Mouse (Mus musculus) natural killer cell, adult 2 months (primary cell): Measurements from ENCODE around the gene Acp5.

Experiments used
- DNase-seq, 2 experiments: peaks; one replicate each; pipeline ENCODE4 v3.0.0; 2022; ENCODE audit warnings: low spot score in 2 of 2

Acp5 gene

DNA sequence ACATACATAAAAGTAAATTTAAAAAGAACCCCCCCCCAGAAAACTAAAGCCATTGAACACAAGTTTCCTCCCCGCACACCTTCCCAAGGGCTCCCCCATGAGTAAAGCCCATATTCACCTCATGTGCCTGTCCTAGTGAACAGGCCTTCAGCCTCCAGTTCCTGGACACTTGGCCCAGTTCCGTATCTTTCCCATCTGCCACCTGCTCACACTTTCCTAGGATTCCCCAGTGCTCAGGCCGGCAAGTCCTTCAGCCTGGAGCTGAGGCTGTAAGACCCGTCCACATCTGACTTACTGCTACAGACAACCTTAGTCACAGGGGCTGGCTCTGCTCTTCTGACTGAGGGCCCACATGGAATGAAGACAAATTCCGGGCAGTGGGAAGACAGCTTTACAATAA is 4.2 kb upstream of the Acp5 start:
- no peak for DNase-seq

DNA sequence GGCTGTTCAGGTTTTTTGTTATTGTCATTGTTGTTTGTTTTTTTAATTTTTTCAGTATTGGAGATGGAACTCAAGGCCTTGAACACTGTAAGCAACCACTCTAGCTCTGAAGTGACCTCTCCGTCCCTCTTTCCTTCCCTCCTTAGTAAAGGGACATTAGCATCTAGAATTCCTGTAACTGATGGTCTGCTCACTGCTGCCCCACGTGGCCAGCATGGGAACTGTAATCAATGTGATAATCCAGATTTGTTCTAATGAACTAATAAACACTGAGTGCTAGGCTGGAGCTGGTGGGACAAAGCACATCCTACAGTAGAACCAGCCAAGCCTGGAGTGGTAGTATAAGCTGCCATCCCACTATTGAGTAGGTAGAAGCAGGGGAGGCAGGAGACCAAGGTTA is 3.0 kb upstream of the Acp5 start:
- no peak for DNase-seq

DNA sequence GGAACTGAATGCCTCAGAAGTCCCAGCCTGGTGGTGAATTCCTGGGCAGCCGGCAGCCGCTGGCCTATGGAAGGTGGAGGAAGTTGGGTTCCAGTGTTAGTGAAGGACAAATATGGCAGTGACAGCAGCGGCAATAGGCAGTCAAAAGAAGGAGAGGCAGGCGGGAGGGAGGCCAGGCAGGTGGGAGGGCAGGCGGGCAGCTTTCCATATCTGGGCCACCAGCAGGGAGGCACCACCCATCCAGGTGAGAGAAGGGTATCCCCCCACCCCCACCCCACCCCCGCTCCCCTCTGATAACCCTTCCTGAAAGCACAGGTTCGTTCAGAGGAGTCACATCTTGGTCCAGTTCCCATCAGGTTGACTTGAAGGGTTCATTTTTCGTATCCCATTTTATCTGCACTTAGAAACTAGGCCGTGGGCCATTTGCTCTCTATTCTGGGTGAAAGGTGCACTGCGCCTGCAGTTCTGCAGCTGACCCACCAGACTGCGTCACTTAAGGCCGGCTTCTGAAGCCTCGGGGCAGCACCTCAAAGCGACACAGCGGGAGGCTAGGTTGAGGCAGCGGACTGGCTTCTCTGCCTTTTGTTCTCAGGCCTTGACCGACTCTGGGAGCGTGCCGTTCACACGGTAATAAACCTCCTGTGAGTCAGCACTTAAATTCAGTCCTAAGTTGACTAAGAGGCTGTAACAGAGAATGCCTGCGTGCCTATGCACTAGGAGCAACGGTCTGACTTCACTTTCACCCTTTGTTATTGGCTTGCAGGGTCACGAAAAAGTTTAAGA is 1.4 kb upstream of the Acp5 start:
- no peak for DNase-seq

DNA sequence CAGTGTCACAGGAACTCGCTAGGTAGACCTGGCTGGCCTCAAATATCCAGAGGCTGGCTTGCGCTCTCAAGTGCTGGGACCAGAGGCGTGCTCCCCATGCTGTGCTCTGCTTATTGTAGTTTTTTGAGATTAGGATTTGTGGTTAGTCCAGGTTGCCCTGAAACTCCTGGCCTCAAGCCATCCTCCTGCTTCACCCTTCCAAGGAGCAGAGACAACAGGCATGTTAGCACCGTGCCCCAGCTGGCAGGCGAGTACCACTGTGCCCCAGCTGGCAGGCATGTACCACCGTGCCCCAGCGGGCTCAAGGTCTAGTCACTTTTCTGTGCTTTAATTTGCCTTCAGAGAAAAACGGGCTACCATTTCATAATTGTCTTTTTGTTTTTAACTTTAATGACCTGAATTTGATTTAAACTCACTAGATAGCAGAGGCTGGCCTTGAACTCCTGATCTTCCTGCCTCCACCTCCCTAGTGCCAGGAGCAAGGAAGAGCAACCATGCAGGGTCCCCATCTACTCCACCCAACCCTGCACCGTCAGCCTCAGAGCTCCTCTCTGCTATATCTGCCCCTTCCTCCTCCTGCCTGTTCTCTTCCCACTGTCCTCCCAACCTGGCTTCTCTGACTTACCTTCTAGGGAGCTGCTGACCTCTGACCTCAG is 395 bp downstream of the Acp5 start:
- no peak for DNase-seq

DNA sequence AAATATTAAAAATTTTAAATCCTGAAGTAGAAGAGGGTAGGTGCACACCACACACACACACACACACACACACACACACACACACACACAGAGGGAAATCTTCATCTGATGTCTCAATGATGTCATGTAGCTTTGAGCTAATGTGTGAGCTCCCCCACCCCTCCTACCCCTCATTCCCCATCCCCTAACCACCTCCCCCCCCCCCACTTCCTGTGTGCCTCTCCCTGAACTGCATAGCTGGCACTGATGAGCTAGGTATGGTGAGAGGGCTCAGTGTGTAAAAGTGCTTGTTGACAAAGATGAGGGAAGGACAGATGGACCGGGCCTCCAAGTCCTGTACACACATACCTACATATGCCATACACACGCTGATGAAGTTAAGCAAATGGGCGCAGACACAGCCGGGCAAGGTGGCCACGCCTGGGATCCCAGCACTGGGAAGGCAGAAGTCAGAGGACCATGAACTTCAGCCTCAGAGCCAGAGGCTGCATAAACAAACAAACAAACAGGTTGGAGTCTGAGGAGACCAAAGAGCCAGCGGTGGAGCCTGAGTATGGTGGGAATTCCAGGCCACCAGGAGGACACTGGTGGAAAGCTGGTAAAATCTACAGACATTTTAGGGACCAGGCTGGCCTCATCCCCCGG is 1.1 kb downstream of the Acp5 start:
- DNase-seq = no peak

DNA sequence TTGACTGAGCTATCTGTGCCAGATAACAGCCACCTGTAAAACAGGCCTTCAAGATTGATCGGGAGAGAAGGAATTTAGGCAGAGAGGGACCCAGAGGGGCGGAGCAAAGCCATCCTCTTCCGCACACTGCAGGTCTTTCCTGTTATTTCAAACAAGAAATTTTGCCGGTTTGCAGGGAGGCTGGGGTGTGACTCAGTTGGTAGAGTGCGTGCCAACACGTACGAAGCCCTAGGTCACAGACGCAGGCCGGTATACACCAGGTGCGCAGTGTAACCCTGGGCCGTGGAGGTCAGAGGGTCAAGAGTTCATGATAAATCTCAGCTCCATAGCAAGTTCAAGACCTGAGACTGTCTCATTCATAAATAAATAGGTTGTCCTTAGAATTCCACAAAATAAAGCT is 3.3 kb downstream of the Acp5 start:
- DNase-seq = no peak

DNA sequence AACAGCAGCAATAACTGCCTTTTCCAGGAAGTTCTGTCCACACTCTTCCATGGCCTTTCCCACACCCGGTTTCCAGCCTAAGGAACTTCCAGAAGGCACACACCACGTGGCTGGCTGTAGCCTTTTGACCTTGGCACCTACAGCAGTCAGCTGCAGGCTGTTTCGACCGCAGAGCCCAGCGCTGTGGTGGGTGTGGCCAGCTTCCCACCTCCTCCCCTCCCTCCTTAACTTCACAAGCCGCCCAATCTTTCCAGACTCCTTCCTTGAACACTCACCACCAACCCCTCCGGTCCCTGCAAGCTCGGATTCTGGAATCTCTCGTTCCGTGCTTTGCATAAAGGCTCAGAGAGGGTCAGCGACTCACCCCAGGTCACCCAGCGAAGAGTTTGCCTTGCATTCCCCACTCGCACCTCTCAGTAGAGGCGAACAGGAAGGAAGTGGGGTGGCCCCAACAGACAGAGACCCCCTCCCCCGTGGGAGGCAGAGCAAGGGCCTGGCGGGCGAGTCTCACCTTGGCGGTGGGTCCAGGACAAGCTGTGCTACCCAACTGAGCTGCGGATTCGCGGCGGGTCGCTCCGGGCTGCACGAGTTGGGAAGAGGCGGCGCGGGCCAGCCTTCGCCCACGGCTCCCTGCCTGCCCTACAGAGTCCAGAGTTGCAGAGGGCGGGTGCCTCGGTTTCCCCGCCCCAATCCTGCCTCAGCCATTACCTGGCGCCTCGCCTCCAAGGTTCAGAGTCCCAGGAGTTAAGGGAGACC is 4.1 kb downstream of the Acp5 start:
- peak in 1 of 2 experiments; percentile 32 for DNase-seq

DNA sequence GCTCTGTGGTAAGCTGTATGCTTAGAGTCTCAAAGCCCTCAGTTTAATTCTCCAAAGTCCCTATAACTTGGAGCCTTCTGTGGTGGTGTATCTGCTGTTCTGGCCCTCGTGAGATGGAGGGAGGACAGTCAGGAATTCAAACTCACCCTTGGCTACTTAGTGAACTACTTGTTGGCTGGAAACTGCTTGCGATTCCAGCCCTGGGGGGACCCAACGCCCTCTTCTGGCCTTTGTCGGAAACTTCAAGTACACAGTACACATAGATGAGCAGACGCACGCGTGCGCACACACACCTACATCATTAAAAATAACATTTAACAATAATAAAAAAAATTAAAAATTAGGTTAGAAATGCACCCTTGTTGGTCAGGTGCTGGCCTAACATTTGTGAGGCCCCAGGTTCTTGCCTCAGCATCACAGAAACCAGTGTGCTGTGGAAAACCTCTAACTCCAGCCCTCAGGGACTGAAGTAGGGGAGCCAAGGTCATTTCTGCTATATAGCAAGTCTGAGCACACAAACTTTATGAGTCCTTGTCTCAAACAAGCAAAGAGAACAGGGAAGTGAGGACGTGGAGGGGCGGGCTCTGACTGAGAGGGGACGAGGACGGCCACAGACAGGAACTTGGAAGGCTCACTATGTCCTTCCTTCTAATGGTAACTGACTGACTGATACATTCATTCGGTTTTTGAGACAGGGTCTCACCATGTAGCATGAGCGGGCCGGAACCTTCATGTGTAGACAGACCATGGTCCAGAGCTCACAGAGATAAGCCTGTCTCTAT is 10.1 kb downstream of the Acp5 start:
- DNase-seq = no peak

DNA sequence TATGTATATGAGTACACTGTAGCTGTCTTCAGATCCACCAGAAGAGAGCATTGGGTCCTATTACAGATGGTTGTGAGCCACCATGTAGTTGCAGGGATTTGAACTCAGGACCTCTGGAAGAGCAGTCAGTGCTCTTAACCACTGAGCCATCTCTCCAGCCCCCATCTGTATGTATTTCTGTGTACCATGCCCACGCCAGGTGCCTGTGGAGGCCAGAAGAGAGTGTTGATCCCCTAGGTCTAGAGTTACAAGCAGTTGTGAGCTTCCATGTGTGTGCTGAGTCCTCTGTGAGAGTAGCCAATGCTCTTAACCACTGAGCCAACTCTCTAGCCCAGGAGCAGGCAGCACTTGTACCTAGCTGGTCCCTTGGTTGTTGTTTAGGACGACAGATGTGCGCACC is 11.3 kb downstream of the Acp5 start:
- no peak for DNase-seq

DNA sequence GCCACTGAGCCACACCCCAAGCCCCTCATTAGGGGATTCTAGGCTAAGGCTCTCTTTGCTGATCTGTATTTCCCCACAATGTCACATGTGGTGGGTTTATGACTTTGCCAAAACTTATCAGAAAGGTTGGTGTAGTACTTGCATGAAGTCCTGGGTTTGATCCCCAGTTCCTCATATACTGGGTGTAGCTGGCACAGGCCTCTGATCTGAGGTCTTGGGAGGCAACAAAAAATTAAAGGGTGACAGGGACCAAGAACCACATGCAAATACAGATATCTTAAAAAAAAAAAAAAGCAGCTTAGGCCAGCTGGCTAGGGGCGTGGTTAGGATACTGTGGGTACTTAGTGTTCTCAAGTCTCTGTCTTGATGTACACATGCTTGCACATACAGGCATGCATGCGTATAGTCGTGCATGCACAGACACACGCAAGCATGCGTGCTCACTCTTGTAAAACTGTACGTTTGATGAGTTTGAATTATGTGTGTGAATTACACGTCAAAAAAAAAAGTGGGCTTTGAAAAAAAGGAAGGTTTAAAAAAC is 12.4 kb downstream of the Acp5 start:
- peak in 1 of 2 experiments; percentile 56 for DNase-seq

DNA sequence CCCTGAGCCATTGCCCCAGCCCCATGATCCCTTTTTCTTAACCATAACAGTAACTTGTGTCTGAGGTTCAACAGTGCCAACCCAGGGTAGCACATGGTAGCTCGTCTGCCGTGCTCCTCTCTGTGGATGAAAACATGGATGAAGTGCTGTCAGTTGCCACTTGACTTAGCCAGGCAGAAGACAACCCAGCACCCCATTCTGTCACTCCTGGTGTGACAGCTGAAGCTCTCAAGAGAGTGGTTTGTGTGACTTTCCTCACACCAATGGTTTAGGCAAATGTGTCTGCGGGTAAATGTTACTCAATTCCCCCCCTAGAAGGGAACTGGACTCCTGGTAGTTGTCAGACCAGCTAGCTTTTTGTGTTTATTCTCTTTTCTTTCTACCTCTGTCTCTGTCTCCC is 13.5 kb downstream of the Acp5 start:
- DNase-seq = peak in 1 of 2 experiments; percentile 49

DNA sequence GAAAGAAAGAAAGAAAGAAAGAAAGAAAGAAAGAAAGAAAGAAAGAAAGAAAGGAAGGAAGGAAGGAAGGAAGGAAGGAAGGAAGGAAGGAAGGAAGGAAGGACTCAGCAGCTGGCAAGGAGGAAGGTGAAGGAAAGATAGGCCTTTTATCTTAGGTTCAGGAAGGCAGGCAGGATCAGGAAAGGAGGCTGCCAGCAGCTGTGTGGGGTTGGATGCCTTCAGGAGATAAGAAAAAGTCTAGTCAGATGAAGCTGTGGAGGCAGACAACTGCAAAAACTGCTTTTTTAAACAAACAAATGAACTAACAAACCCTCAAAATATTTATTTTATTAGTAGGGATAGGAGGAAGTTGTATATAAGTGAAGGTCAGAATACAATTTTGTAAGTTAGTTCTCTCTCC is 14.0 kb downstream of the Acp5 start:
- no peak for DNase-seq

DNA sequence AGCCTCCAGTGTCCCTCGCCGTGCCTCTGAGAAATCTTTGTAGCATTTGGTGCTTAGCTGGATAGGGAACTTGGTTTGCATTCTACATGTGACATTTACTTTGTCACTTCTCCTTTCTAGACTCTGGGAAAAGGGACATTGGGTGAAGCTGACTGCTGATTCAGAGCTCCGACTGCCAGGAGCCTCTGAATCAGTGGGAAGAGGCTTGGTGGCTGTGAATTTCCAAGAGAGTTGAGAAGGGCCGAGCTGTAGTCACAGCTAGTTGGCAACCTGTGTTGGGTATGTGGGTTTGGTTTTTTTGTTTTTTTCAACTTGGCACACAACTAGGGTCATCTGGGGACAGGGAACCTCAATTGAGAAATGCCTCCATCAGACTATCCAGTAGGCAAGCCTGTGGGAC is 16.0 kb downstream of the Acp5 start:
- no peak for DNase-seq

DNA sequence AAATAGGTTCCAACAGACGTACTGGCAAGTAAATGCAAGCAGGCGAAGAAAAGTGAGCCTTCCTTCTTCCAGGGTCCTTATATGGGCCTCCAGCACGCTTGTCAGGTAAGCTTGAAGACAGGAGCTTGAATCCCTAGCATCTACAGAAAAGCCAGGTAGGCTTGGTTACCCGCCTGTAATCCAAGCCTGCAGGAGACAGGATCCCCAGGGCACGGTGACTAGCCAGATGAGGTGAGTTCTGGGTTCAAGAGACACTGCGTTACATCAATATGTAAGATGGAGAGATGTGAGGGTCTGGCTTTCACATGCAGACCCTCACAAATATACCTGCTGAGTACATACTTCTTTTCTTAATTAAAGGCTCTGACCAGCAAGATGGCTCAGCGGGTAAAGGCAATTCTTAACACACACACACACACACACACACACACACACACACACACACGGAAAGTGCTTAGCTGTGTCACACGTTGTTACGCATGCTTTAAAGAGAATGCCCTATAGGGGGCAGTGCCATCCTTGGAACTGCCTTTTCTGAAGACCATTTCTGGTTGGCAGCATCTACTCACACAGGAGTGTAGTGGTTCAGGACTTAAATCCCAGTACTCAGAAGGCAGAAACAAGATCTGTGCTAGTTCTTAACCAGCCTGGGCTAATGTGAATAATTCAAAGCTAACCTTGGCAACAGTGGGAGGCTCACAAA is 17.6 kb downstream of the Acp5 start:
- peak; percentile 64 to 80 for DNase-seq

DNA sequence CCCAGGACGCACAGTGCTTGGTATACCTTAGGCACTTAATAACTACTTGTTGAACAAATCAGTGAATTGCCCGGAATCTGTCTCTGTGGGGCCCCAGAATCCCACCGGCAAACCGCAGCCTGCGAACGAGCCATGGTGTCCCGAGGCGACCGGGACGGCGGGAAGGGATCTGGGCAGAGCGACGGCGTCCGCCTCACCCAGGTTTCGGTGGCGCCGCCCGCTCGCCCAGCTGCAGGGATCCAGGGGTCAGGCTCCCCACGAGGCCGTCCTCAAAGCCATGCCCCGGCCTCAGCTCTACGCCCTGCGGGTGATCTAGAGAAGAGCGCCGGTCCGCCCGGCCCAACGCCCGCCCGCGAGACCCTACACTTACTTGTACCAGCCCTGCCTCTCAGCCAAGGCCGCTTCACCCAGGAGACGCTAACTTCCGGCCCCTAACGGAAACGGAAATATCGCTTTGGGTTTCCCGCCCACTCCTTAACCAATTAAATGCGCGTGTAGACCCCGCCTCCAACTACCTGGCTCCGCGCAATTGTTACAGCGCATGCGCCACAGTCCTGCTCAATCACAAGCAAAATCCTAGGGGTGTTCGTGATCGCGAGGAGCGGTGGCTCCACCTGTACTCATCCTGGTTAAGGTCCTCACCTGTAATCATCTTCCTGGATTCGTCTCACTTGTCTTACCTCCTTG is 18.6 kb downstream of the Acp5 start, which contains the start of gene Elof1:
Gene Elof1, minus strand, starts transcription at position 433 of the 687 bp plus-strand sequence.
- peak; percentile 91 to 95 for DNase-seq

DNA sequence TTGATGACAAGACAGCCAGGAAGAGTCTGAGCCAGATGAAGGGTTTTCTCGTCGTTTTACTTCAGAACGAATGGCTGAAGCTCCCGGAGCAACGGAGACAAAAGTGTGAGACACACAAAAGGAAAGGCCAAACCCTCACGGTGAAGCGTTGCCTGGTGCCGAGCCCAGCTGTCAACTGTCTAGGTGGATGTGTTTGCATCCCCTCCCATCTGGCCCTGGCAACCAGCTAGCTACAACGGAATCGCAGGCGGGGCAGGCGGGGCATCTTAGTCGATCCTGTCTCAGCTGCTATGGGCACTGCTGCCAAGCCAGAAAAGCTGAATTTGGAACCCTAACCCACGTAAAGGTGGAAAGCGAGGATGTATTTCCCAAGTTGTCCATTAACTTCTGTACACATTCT is 19.4 kb downstream of the Acp5 start:
- no peak for DNase-seq

DNA sequence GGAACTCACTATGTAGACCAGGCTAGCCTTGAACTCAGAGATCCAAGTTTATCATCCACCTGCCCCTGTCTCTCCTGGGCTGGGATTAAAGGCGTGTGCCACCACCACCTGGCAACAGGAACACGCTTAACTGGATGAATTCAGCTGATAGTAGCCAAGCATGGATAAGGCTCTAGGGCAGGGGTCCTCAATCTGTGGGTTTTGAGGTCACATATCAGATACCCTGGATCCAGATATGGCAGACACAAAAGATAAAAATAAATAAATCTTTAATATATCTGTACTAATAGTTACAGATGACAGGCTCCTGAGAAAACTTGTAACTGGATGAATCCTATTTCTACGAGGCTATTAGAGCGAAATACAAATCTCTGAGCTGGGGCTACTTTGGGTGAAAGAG is 19.9 kb downstream of the Acp5 start:
- DNase-seq = no peak

DNA sequence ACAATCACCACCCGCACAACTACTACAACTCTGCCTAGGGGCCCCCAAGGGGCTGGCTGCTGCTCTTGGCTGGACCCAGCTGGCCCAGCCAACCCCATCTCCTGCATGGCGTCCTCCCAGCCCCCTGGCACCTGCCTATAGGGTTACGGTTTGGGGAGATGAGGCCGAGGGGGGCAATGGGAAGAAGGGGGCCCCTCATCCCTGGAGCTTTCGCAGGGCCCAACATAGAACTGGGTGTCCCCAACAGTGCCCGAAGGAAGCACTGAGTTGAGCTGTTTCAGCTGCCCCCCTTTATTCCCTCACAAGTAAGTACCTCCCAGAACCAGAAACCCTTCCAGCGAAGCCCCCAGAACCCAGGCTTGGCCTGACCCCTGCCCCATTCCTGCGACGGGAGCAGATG is 27.3 kb downstream of the Acp5 start:
- DNase-seq = no peak

DNA sequence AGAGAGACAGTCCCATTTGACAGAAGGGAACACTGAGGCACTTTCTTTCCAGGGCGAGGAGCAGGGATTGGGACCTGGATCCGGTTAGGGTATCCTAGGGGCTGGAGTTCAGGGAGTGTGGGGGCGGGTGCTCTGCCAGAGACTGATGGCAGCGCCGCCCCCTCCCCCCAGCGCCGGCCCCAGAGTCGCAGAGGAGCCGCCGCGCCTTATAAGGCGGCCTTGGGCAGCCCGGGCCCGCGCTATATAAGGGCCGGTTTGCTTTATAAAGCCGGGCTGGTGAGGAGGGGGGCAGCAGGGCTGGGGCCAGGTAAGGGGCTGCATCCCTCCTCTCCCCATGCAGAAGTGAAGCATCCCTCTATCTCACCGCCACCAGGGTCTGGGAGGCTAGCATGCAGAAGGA is 35.6 kb downstream of the Acp5 start:
- no peak for DNase-seq
